Comparison of ENCODE assay signal across 15 mouse cellular contexts in genomic region chr4:151640971-151641370, GRCm38 (mm10).
"Had no signal": no experiment of that assay in that cellular context is flagged by ENCODE, and none has a peak within 500 bp of the region (broad histone marks: within the 10 kb centered on the region; RNA-seq: fewer than 3 reads in every experiment).

No protein-coding gene starts in this region.

- H3K27ac ChIP-seq: limb, embryonic 15.5 days; liver, embryonic 12.5 days; midbrain, embryonic 10.5 days; stomach, postnatal 0 days had no signal

- H3K4me2 ChIP-seq: limb, embryonic 15.5 days; liver, embryonic 12.5 days; lung, embryonic 14.5 days; neural tube, embryonic 15.5 days had no signal

- H3K9ac ChIP-seq: limb, embryonic 15.5 days; liver, embryonic 12.5 days; lung, embryonic 14.5 days; neural tube, embryonic 15.5 days had no signal

- H3K4me3 ChIP-seq: limb, embryonic 15.5 days; liver, embryonic 12.5 days; midbrain, embryonic 10.5 days; myocyte; neural tube, embryonic 15.5 days had no signal

- ATAC-seq: intestine, postnatal 0 days; liver, embryonic 12.5 days had no signal

- H3K9me3 ChIP-seq: limb, embryonic 15.5 days; liver, embryonic 12.5 days; midbrain, embryonic 10.5 days; neural tube, embryonic 15.5 days had no signal

- H3K27me3 ChIP-seq: liver, embryonic 12.5 days; neural tube, embryonic 15.5 days had no signal

- H3K4me1 ChIP-seq: limb, embryonic 15.5 days; liver, embryonic 12.5 days had no signal

- DNase-seq: kidney, adult 8-10 months; kidney, postnatal 25 days; lung, embryonic 14.5 days; lung, postnatal 10 days; lung, postnatal 4 days; midbrain, embryonic 14.5 days; thymus, adult 18-20 months; thymus, postnatal 14 days had no signal

- H3K36me3 ChIP-seq: limb, embryonic 15.5 days; liver, embryonic 12.5 days; midbrain, embryonic 10.5 days; neural tube, embryonic 15.5 days had no signal
